Mouse (Mus musculus) neural tube, embryonic 11.5 days (tissue): Measurements from ENCODE around the gene Dnhd1. TPM values are rescaled to one million over a fixed set of nuclear protein-coding genes. Genes with fewer than 3 reads are reported as not detected.
A peak's percentile ranks its signal among the peaks of the same experiment; 100 is the strongest.

Experiments
- ATAC-seq: fragments of 200-750 bp; cut with Nextera tagmentation; 2 replicates; pipeline ENCODE4 v1.8.0; 2017; ENCODE audit warnings: moderate number of reproducible peaks, mild to moderate bottlenecking, moderate TSS enrichment, moderate library complexity; ENCODE audit not compliant: insufficient read depth, low FRiP score, low TSS enrichment
- DNase-seq: peaks from one replicate; pipeline ENCODE4 v3.0.0-alpha.2; 2015; ENCODE audit warnings: low spot score
- H3K27ac ChIP-seq: fragments of 300-500 bp; sonication (generic); 2 replicates; pipeline ENCODE4 v1.5.1; 2014; ENCODE audit warnings: low read depth, mild to moderate bottlenecking, low read length
- H3K27me3 ChIP-seq: fragments of 300-500 bp; sonication (generic); 2 replicates; pipeline ENCODE4 v1.6.1; 2014; ENCODE audit warnings: mild to moderate bottlenecking, low read length, mixed read lengths; ENCODE audit not compliant: control insufficient read depth, insufficient read depth
- H3K36me3 ChIP-seq: fragments of 300-500 bp; sonication (generic); 2 replicates; pipeline ENCODE4 v1.6.1; 2014; ENCODE audit warnings: mild to moderate bottlenecking, low read length, moderate library complexity, mixed read lengths; ENCODE audit not compliant: control insufficient read depth, insufficient read depth
- H3K4me1 ChIP-seq: fragments of 300-500 bp; sonication (generic); 2 replicates; pipeline ENCODE4 v1.6.1; 2014; ENCODE audit warnings: low read length, mixed read lengths; ENCODE audit not compliant: control insufficient read depth, insufficient read depth
- H3K4me2 ChIP-seq: fragments of 300-500 bp; sonication (generic); 2 replicates; pipeline ENCODE4 v1.6.1; 2014; ENCODE audit warnings: low read depth, mild to moderate bottlenecking, moderate library complexity
- H3K4me3 ChIP-seq: fragments of 300-500 bp; sonication (generic); 2 replicates; pipeline ENCODE4 v1.5.1; 2014; ENCODE audit warnings: low read depth, low read length
- H3K9ac ChIP-seq: fragments of 300-500 bp; sonication (generic); 2 replicates; pipeline ENCODE4 v1.6.1; 2014; ENCODE audit warnings: mild to moderate bottlenecking, low read length
- H3K9me3 ChIP-seq: fragments of 300-500 bp; sonication (generic); 2 replicates; pipeline ENCODE4 v1.6.1; 2016; ENCODE audit warnings: low read length; ENCODE audit not compliant: control insufficient read depth
- WGBS: fragments of 180-500 bp; shearing (Covaris S2); extraction: QIAGEN DNeasy Blood & Tissue Kit; methylation state at CpG from one replicate; pipeline ENCODE4 v1.1.7; 2014; 5-methylcytosine and 5-hydroxymethylcytosine counted together
- polyA plus RNA-seq: library from polyadenylated mRNA; unstranded; fragments of >200 nt; fragmentation: Nextera tagmentation; extraction: Ambion mirVana; gene quantifications from 2 replicates; pipeline ENCODE4 v1.2.1, GENCODE M21; 2014

Gene Dnhd1
- polyA plus RNA-seq, 1 experiment from 2014 or later: 0.50 TPM

- no peaks in the 10 kb centered on the region for H3K27me3 ChIP-seq
- peak within 1 kb of the TSS; percentile 55 for H3K4me3 ChIP-seq
- DNase-seq: peak; percentile 85
- peak within 1 kb of the TSS; percentile 68 for H3K9ac ChIP-seq
- WGBS: 24% methylated on average over 20 of the region's 20 CpGs
- peak; percentile 95 for ATAC-seq
- peaks cover 3% of the 10 kb centered on the region; the same call in 1 of the 2 replicates for H3K4me1 ChIP-seq
- H3K36me3 ChIP-seq: peaks cover 28% of the 10 kb centered on the region
- no peak within 1 kb of the TSS for H3K27ac ChIP-seq
- H3K4me2 ChIP-seq: peak within 1 kb of the TSS; percentile 69
- H3K9me3 ChIP-seq: no peaks in the 10 kb centered on the region
Observed at GRCm38 (mm10) chr7:105751491-105752433, 101.1 kb downstream of the Dnhd1 start, which contains the start of gene Tpp1. Tpp1 (minus strand) TSS chr7:105752235.

- Histone ChIP-seq H3K27me3 (no peaks in the 10 kb centered on the region), H3K4me3 (no peak overlapping the region), H3K36me3 (peaks cover 30% of the 10 kb centered on the region), H3K4me1 (peaks cover 3% of the 10 kb centered on the region; the same call in 1 of the 2 replicates), H3K9me3 (no peaks in the 10 kb centered on the region), H3K4me2 (no peak overlapping the region), H3K27ac (no peak overlapping the region), H3K9ac (no peak overlapping the region)
- ATAC-seq: no peak; the same call in 1 of the 2 replicates
- 84% methylated on average over 2 of the region's 2 CpGs for WGBS
- DNase-seq: no peak
Observed at GRCm38 (mm10) chr7:105752716-105753115, 102.1 kb downstream of the Dnhd1 start.

GRCm38 (mm10) chr7:105753281-105753680, 102.7 kb downstream of the Dnhd1 start:
- H3K27ac ChIP-seq: no peak overlapping the region
- no peak for ATAC-seq
- no peaks in the 10 kb centered on the region for H3K27me3 ChIP-seq
- no peak overlapping the region for H3K4me3 ChIP-seq
- H3K36me3 ChIP-seq: peaks cover 35% of the 10 kb centered on the region
- H3K4me1 ChIP-seq: peaks cover 3% of the 10 kb centered on the region; the same call in 1 of the 2 replicates
- H3K9ac ChIP-seq: no peak overlapping the region
- no peak overlapping the region for H3K4me2 ChIP-seq
- no peaks in the 10 kb centered on the region for H3K9me3 ChIP-seq
- no peak for DNase-seq
- WGBS: 88% methylated on average over 10 of the region's 10 CpGs

- H3K4me3 ChIP-seq: no peak overlapping the region
- WGBS: 18% methylated on average over 43 of the region's 51 CpGs
- H3K27ac ChIP-seq: no peak overlapping the region
- peak; percentile 19 for DNase-seq
- 0 out of 2 replicates have a peak, but pooled peaks have one; percentile 11 for ATAC-seq
- peaks cover 50% of the 10 kb centered on the region for H3K36me3 ChIP-seq
- H3K4me1 ChIP-seq: no peaks in the 10 kb centered on the region
- H3K9me3 ChIP-seq: no peaks in the 10 kb centered on the region
- H3K27me3 ChIP-seq: peaks cover 23% of the 10 kb centered on the region
- H3K9ac ChIP-seq: no peak overlapping the region
- H3K4me2 ChIP-seq: no peak overlapping the region
Observed at GRCm38 (mm10) chr7:105761813-105762484, 111.3 kb downstream of the Dnhd1 start.

GRCm38 (mm10) chr7:105762517-105763270, 112.1 kb downstream of the Dnhd1 start:
- peaks cover 44% of the 10 kb centered on the region for H3K36me3 ChIP-seq
- no peak overlapping the region for H3K4me2 ChIP-seq
- WGBS: 19% methylated on average over 55 of the region's 55 CpGs
- H3K4me3 ChIP-seq: no peak overlapping the region
- no peak for DNase-seq
- no peak overlapping the region for H3K27ac ChIP-seq
- H3K9me3 ChIP-seq: no peaks in the 10 kb centered on the region
- no peak overlapping the region for H3K9ac ChIP-seq
- peaks cover 23% of the 10 kb centered on the region for H3K27me3 ChIP-seq
- H3K4me1 ChIP-seq: 0 out of 2 replicates have a peak, but pooled peaks cover 3% of the 10 kb centered on the region
- no peak for ATAC-seq

GRCm38 (mm10) chr7:105764331-105764730, 113.7 kb downstream of the Dnhd1 start:
- Histone ChIP-seq H3K9ac (no peak overlapping the region), H3K36me3 (peaks cover 32% of the 10 kb centered on the region), H3K27me3 (peaks cover 23% of the 10 kb centered on the region), H3K9me3 (no peaks in the 10 kb centered on the region), H3K4me2 (no peak overlapping the region), H3K4me1 (peaks cover 12% of the 10 kb centered on the region), H3K4me3 (no peak overlapping the region), H3K27ac (no peak overlapping the region)
- no peak for ATAC-seq
- 92% methylated on average over 11 of the region's 11 CpGs for WGBS
- no peak for DNase-seq

GRCm38 (mm10) chr7:105767729-105768165, 117.1 kb downstream of the Dnhd1 start:
- Histone ChIP-seq H3K4me3 (no peak overlapping the region), H3K9ac (no peak overlapping the region), H3K36me3 (peaks cover 36% of the 10 kb centered on the region), H3K9me3 (no peaks in the 10 kb centered on the region), H3K4me1 (peaks cover 12% of the 10 kb centered on the region), H3K27me3 (peaks cover 19% of the 10 kb centered on the region), H3K4me2 (no peak overlapping the region), H3K27ac (peak overlapping the region; percentile 27; the same call in 1 of the 2 replicates)
- ATAC-seq (no peak), DNase-seq (no peak)
- 12% methylated on average over 6 of the region's 6 CpGs for WGBS

GRCm38 (mm10) chr7:105769959-105770358, 119.3 kb downstream of the Dnhd1 start:
- DNase-seq (no peak), ATAC-seq (no peak)
- Histone ChIP-seq H3K27ac (no peak overlapping the region), H3K9me3 (no peaks in the 10 kb centered on the region), H3K4me2 (no peak overlapping the region), H3K36me3 (peaks cover 26% of the 10 kb centered on the region), H3K27me3 (0 out of 2 replicates have a peak, but pooled peaks cover 2% of the 10 kb centered on the region), H3K9ac (no peak overlapping the region), H3K4me1 (peaks cover 14% of the 10 kb centered on the region), H3K4me3 (no peak overlapping the region)
- 91% methylated on average over 3 of the region's 3 CpGs for WGBS
